Mouse (Mus musculus): Measurements from ENCODE around the gene Ldlrad3.

DNA sequence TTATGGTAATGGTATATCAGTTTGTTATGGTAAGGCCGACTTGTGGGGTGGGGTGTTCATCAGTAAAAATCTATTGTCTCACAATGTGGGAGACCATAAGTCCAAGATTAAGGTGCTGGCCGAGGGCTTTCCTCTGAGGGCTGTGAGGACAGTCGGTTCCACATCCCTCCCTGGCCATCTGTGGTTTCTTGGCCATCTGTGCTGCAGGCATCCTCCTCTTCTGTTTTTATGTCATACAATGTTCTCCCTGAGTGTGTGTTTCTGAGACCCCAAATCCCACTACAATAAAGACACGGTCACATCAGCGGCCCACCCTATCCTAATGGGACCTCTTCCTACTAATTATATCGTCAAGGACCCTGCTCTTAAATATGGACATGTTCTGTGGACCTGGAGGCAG lies 133.8 kb downstream of the Ldlrad3 start:
- TF ChIP-seq CTCF (IDR thresholded peaks at IDR 0.05; ENCODE audit: low read depth) (no peak), EP300 (IDR thresholded peaks at IDR 0.05; ENCODE audit: low read depth) (no peak)

Measured in liver, postnatal 0 days (tissue).